Mouse (Mus musculus) heart, embryonic 11.5 days (tissue): ENCODE data around the gene Mxra8. TPM values are rescaled to one million over a fixed set of nuclear protein-coding genes. Genes with fewer than 3 reads are reported as not detected.
A peak's percentile ranks its signal among the peaks of the same experiment; 100 is the strongest.

ENCODE experiments used
- ATAC-seq: fragments of 200-750 bp; cut with Nextera tagmentation; replicated peaks from 2 replicates; pipeline ENCODE4 v1.8.0; 2017; ENCODE audit warnings: moderate library complexity; ENCODE audit not compliant: insufficient number of reproducible peaks, low FRiP score, low TSS enrichment
- H3K27ac ChIP-seq: fragments of 300-500 bp; sonication (generic); 2 replicates; pipeline ENCODE4 v1.5.1; 2014; ENCODE audit warnings: mild to moderate bottlenecking, low read depth, low read length
- H3K27me3 ChIP-seq: fragments of 300-500 bp; sonication (generic); 2 replicates; pipeline ENCODE4 v1.6.1; 2014; ENCODE audit warnings: mild to moderate bottlenecking, low read length, mixed read lengths; ENCODE audit not compliant: control insufficient read depth, insufficient read depth
- H3K36me3 ChIP-seq: fragments of 300-500 bp; sonication (generic); 2 replicates; pipeline ENCODE4 v1.6.1; 2014; ENCODE audit warnings: mild to moderate bottlenecking, low read length, moderate library complexity, mixed read lengths; ENCODE audit not compliant: control insufficient read depth, insufficient read depth
- H3K4me1 ChIP-seq: fragments of 300-500 bp; sonication (generic); 2 replicates; pipeline ENCODE4 v1.6.1; 2014; ENCODE audit warnings: low read length; ENCODE audit not compliant: control insufficient read depth, insufficient read depth
- H3K4me2 ChIP-seq: fragments of 300-500 bp; sonication (generic); 2 replicates; pipeline ENCODE4 v1.6.1; 2014; ENCODE audit warnings: mild to moderate bottlenecking, moderate library complexity
- H3K4me3 ChIP-seq: fragments of 300-500 bp; sonication (generic); 2 replicates; pipeline ENCODE4 v1.5.1; 2014; ENCODE audit warnings: low read depth, low read length
- H3K9ac ChIP-seq: fragments of 300-500 bp; sonication (generic); 2 replicates; pipeline ENCODE4 v1.6.1; 2014; ENCODE audit warnings: mild to moderate bottlenecking, low read depth, low read length, moderate library complexity
- H3K9me3 ChIP-seq: fragments of 300-500 bp; sonication (generic); replicated peaks from 2 replicates; pipeline ENCODE4 v1.6.1; 2016; ENCODE audit warnings: low read length; ENCODE audit not compliant: control insufficient read depth
- WGBS: fragments of 180-500 bp; shearing (Covaris S2); extraction: QIAGEN DNeasy Blood & Tissue Kit; methylation state at CpG from one replicate; pipeline ENCODE4 v1.1.7; 2014; ENCODE audit not compliant: insufficient replicate concordance; 5-methylcytosine and 5-hydroxymethylcytosine counted together
- polyA plus RNA-seq: library from polyadenylated mRNA; unstranded; fragments of >200 nt; fragmentation: Nextera tagmentation; extraction: Ambion mirVana; gene quantifications from 2 replicates; pipeline ENCODE4 v1.2.1, GENCODE M21; 2014

Gene Mxra8
- polyA plus RNA-seq, 1 experiment from 2014 or later = 34.5 TPM

DNA sequence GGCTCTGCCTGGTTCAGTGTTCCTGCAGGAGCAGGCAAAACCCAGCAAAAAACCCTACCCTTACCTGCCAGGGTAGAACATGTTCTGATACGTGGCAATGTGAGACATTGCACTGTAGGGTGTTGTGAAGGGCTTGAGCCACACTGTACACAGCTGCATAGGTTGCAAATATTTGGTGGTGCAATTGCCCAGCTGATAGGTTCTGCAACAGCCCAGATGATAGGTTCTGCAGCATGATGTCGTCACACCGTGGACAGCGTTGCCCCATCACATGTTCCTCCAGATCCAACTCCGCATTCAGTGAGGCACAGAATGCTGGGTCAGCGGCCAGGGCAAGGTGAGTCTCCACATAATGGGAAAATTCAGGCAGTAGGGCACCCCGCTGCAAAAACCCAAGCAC is 22.3 kb downstream of the Mxra8 start:
- WGBS = 88% methylated on average over 7 of the region's 7 CpGs
- peaks cover 13% of the 10 kb centered on the region for H3K36me3 ChIP-seq
- H3K9me3 ChIP-seq = no peaks in the 10 kb centered on the region

GRCm38 (mm10) chr4:155863001-155863400 is 23.5 kb downstream of the Mxra8 start, which contains the start of gene Tas1r3:
TSS of gene Tas1r3 (minus strand) at chr4:155863362.
- H3K27ac ChIP-seq = no peak within 1 kb of the TSS
- no peak within 1 kb of the TSS for H3K4me3 ChIP-seq
- no peak within 1 kb of the TSS for H3K9ac ChIP-seq
- H3K36me3 ChIP-seq = peaks cover 11% of the 10 kb centered on the region
- no peak for ATAC-seq
- no peaks in the 10 kb centered on the region for H3K9me3 ChIP-seq
- no peaks in the 10 kb centered on the region for H3K4me1 ChIP-seq
- H3K4me2 ChIP-seq = no peak within 1 kb of the TSS
- 78% methylated on average over 5 of the region's 5 CpGs for WGBS
- no peaks in the 10 kb centered on the region for H3K27me3 ChIP-seq

More for the DNA sequence above, 22.3 kb downstream of the Mxra8 start:
- H3K27me3 ChIP-seq = no peaks in the 10 kb centered on the region
- H3K4me1 ChIP-seq = no peaks in the 10 kb centered on the region
- no peak overlapping the region for H3K9ac ChIP-seq
- H3K4me3 ChIP-seq = no peak overlapping the region
- ATAC-seq = no peak
- H3K4me2 ChIP-seq = no peak overlapping the region
- H3K27ac ChIP-seq = no peak overlapping the region

GRCm38 (mm10) chr4:155868614-155869298 is 29.3 kb downstream of the Mxra8 start:
- H3K36me3 ChIP-seq = peaks cover 16% of the 10 kb centered on the region
- WGBS = 8% methylated on average over 22 of the region's 22 CpGs
- H3K27ac ChIP-seq = no peak overlapping the region
- H3K9me3 ChIP-seq = no peaks in the 10 kb centered on the region
- ATAC-seq = peak; percentile 31; the same call in 1 of the 2 replicates
- H3K4me2 ChIP-seq = peak overlapping the region; percentile 88
- H3K27me3 ChIP-seq = no peaks in the 10 kb centered on the region
- peak overlapping the region; percentile 73 for H3K9ac ChIP-seq
- H3K4me1 ChIP-seq = 0 out of 2 replicates have a peak, but pooled peaks cover 3% of the 10 kb centered on the region
- peak overlapping the region; percentile 67 for H3K4me3 ChIP-seq

GRCm38 (mm10) chr4:155869317-155870033 is 30.0 kb downstream of the Mxra8 start, which contains the start of the genes Cptp and Ints11:
TSS of gene Cptp (minus strand) at chr4:155869440.
TSS of gene Ints11 (plus strand) at chr4:155869546.
- Histone ChIP-seq H3K9me3 (no peaks in the 10 kb centered on the region), H3K36me3 (peaks cover 21% of the 10 kb centered on the region), H3K4me3 (peak within 1 kb of the TSS; percentile 67), H3K27me3 (no peaks in the 10 kb centered on the region), H3K4me1 (0 out of 2 replicates have a peak, but pooled peaks cover 3% of the 10 kb centered on the region), H3K27ac (peak within 1 kb of the TSS; percentile 32; the same call in 1 of the 2 replicates), H3K4me2 (peak within 1 kb of the TSS; percentile 88), H3K9ac (peak within 1 kb of the TSS; percentile 81)
- WGBS = under 1% methylated on average over 63 of the region's 63 CpGs
- peak; percentile 95 for ATAC-seq

GRCm38 (mm10) chr4:155871404-155871803 is 31.9 kb downstream of the Mxra8 start:
- no peak overlapping the region for H3K9ac ChIP-seq
- H3K4me2 ChIP-seq = no peak overlapping the region
- H3K27me3 ChIP-seq = no peaks in the 10 kb centered on the region
- no peak overlapping the region for H3K4me3 ChIP-seq
- WGBS = 91% methylated on average over 7 of the region's 7 CpGs
- H3K4me1 ChIP-seq = 0 out of 2 replicates have a peak, but pooled peaks cover 3% of the 10 kb centered on the region
- ATAC-seq = no peak
- H3K27ac ChIP-seq = no peak overlapping the region
- no peaks in the 10 kb centered on the region for H3K9me3 ChIP-seq
- H3K36me3 ChIP-seq = peaks cover 25% of the 10 kb centered on the region

GRCm38 (mm10) chr4:155883587-155883986 is 44.1 kb downstream of the Mxra8 start:
- Histone ChIP-seq H3K27me3 (no peaks in the 10 kb centered on the region), H3K9me3 (no peaks in the 10 kb centered on the region), H3K36me3 (peaks cover 29% of the 10 kb centered on the region), H3K9ac (no peak overlapping the region), H3K4me1 (no peaks in the 10 kb centered on the region), H3K4me2 (no peak overlapping the region), H3K27ac (peak overlapping the region; percentile 89), H3K4me3 (no peak overlapping the region)
- ATAC-seq = 0 out of 2 replicates have a peak, but pooled peaks have one; percentile 39
- 55% methylated on average over 3 of the region's 3 CpGs for WGBS

DNA sequence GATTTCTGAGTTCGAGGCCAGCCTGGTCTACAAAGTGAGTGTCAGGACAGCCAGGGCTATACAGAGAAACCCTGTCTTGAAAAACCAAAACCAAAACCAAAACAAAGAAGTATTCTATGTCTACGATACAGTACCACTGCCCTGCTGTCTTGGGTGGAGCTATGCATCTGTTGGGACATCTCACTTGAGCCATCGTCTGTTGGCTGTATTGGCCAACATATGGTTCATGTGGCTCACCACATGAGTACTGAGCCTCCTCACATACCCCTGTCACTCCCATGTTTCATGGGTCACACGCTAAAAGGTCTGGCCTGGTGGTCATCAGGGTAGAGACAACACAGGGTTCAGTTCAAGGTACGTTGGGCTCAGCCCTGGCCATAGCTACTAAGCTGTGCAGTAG is 46.9 kb downstream of the Mxra8 start:
- Histone ChIP-seq H3K9ac (no peak overlapping the region), H3K27ac (no peak overlapping the region), H3K4me2 (no peak overlapping the region), H3K9me3 (no peaks in the 10 kb centered on the region), H3K4me3 (no peak overlapping the region), H3K36me3 (peaks cover 29% of the 10 kb centered on the region), H3K4me1 (peaks cover 6% of the 10 kb centered on the region), H3K27me3 (no peaks in the 10 kb centered on the region)
- 93% methylated on average over 5 of the region's 5 CpGs for WGBS
- no peak for ATAC-seq

GRCm38 (mm10) chr4:155887674-155888073 is 48.2 kb downstream of the Mxra8 start:
- no peaks in the 10 kb centered on the region for H3K9me3 ChIP-seq
- H3K9ac ChIP-seq = no peak overlapping the region
- peaks cover 29% of the 10 kb centered on the region for H3K36me3 ChIP-seq
- H3K4me3 ChIP-seq = no peak overlapping the region
- no peak for ATAC-seq
- no peak overlapping the region for H3K4me2 ChIP-seq
- WGBS = 89% methylated on average over 10 of the region's 10 CpGs
- H3K4me1 ChIP-seq = peaks cover 8% of the 10 kb centered on the region
- H3K27ac ChIP-seq = no peak overlapping the region
- no peaks in the 10 kb centered on the region for H3K27me3 ChIP-seq
